Mouse (Mus musculus) gastrocnemius, postnatal 4 days (tissue): Measurements from ENCODE around the gene Ddr2. TPM values are rescaled to one million over a fixed set of nuclear protein-coding genes. Genes with fewer than 3 reads are reported as not detected.
A peak's percentile ranks its signal among the peaks of the same experiment; 100 is the strongest.
"Not testable (repeated sequence)": the region's sequence is repeated elsewhere in the genome, so short reads cannot be mapped to it uniquely, and the experiment has no call there.

ENCODE experiments used
- DNase-seq, 2 experiments: peaks; one replicate each; pipeline ENCODE4 v3.0.0; 2021 to 2022; ENCODE audit warnings: low spot score in 2 of 2, mixed read lengths in 2 of 2
- total RNA-seq, 2 experiments: library from RNA; stranded (reverse); gene quantifications; 2 replicates each; pipeline ENCODE4 v1.2.3; 2021

Ddr2 gene
- total RNA-seq, 2 experiments from 2014 or later, result 60.9 to 61.2 TPM

- DNase-seq, result no peak
Measured at GRCm38 (mm10) chr1:170043753-170044152, 66.8 kb downstream of the Ddr2 start.

DNA sequence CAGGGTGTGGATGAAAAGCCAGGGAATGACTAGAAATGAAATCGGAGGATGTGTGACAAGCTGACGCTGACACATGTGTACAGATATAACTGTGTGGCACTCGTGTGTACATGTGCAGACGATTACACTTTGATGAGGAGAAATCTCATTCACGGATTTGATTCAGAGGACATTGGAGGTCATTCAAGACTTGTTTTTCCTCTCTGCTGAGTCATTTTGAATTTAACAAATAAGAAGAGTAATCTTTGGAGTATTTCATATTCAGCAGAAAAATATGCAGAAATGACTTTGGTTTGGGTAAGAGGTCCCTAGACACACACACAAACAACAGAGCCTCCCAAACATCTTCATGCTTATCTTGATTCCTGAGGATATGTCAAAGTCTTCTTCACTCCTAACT, 67.6 kb downstream of the Ddr2 start:
- no peak for DNase-seq

DNA sequence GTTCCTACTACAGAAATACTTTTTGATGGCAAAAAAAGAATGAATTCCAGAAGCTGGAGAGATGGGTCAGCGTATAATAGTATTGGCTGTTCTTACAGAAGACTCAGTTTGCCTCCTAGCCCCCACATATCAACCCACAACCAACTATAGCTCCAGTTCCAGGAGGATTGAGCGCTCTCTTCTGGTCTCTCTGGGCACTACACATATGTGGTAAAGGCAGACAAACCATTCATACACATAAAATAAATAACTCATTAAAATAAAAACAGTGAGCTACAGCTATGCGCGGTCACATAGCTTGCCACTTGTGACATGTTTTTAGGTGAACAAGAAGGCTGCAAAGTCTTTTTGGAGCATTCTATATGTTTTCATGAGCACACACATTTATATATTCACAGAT, 71.2 kb downstream of the Ddr2 start:
- no peak for DNase-seq

- DNase-seq, result no peak
Measured at GRCm38 (mm10) chr1:170035575-170035974, 75.0 kb downstream of the Ddr2 start.

DNA sequence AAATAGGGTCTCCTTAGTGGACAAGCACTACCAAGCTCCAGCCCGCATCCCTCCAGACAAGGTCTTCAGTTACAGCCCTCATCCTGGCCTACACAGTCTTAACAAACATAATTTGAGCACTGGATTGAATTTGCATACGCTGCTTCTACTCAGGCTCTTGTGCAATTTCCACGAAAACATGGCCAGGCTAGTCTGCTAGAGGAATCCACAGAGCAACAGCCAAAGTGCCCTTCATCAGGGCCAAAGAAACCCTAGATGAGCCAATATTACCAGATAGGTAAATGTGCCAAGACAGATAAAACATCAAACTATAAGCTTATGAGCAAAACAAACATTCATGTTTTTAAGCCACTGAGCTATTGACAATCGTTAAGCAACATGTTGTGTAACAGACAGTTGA, 75.6 kb downstream of the Ddr2 start:
- no peak for DNase-seq

GRCm38 (mm10) chr1:170031656-170032055, 78.9 kb downstream of the Ddr2 start:
- DNase-seq, result no peak

DNA sequence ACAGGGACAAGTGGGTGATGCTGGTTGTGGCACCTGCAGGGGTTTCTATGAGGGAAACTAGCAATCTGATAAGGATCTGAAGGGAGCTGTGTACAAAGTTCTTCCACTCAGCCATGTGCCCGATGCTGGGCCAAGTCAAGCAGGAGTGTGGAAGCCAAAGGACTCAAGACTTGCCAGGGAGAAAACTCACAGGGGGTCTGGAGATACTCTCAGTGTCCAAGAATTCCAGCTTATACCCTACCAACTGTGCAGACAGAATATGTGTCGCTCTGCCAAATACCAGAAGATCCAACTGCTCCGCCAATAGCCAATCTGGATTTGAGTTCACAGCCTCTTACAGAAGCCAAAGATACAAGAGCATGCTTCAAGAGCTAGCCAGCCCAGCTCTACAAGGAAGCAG, 95.8 kb downstream of the Ddr2 start:
- DNase-seq, result no peak

DNA sequence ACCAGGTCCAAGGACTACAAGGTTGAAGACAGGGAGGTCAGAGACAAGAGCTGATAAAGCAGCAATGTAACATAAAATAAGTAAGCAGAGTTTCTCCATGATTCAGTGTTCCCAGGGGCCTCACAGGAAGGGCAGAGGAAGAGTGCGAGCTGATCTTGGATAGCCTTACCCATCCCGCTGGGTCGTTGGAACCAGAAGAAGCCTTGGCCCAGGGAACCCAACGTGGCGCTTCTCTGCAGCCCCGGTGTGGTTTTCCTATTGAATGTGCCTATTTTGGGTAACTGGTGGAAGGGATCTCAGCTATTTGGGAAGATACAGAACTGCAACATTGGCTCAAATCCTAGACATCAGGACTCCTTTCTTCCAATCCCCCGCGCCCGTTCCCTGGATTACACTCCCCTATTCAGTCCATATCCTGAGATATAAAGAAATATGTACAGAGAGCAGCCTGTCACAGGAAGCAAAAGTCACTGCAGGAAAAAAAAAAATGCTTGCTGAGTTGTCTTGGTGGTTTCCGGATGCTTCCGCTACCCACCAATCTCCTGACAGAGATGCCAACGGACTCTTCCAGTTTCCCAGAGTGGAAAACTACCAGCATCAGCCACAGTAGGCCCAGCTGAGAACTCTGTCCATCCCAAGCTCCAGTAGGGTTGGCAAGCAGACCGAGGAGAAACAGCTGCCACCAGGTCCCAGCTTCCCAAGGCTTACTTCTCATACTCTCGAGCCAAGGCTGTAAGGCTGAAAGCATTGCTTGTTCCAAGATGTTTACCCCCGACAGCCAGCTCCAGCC, 99.7 kb downstream of the Ddr2 start:
- peak in 1 of 2 experiments; percentile 28 for DNase-seq

GRCm38 (mm10) chr1:170009296-170009695, 101.3 kb downstream of the Ddr2 start:
- DNase-seq, result no peak

- no peak for DNase-seq
Measured at GRCm38 (mm10) chr1:170008432-170009220, 101.9 kb downstream of the Ddr2 start.

GRCm38 (mm10) chr1:170006516-170006915, 104.0 kb downstream of the Ddr2 start:
- DNase-seq, result peak in 1 of 2 experiments; percentile 31

DNA sequence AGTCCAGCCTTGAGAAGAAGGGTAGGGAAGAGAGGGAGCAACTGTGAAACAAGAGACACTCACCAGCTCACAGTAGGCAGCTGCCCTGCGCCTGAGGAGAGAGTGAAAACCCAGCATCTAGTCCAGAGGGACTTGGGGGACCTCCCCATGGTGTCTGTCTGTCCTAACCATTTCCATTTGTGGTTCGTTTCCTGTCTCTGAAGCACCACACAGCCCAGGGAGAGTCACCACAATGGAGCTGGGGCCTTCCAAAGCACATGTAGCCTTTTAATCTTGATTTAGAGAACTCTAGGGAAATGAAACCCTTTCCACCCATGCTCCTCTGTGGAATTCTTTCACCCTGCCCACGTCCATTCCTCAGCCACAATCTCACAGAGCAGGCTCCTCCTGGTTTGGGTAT, 105.3 kb downstream of the Ddr2 start:
- no peak for DNase-seq

GRCm38 (mm10) chr1:169993901-169994300, 116.7 kb downstream of the Ddr2 start:
- not testable (repeated sequence) for DNase-seq

GRCm38 (mm10) chr1:169986166-169986565, 124.4 kb downstream of the Ddr2 start:
- no peak for DNase-seq

DNA sequence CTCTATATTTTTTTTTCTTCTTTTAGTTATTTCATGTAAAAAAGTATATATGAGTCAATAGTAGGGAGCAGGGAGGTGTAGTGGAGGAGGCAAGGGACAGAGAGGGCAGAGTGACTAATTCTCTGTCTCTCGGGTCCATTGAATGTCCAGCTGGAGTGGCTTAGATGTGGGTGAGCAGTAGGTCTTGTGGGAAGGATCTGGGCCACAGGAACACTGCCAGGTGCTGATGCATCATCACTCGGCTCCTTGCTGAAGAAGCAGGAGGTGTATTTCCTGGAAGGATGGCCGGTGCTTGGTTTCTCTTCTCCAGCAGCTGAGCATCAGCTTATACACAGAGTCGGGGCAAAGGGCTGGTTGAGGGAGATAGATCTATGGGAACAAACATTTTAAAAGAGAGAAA, 132.9 kb downstream of the Ddr2 start:
- DNase-seq, result no peak

DNA sequence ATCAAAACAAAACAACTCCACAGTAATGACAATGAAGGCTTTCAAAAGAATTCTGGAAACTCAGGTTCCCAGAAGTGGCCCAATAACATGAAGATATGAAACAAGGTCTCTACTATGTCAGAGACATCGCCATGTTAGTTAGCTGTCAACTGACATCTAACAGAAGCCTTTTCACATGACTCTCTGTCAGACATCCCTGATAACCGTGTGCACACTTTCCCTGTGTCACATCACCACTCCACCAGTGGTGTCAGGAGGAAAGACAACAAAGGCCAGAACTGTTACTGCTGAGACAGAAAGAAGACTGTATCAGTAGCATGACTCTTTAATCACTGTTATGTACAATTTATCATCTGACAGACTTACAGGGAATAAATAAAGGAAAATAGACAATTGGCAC, 138.6 kb downstream of the Ddr2 start:
- DNase-seq, result no peak

DNA sequence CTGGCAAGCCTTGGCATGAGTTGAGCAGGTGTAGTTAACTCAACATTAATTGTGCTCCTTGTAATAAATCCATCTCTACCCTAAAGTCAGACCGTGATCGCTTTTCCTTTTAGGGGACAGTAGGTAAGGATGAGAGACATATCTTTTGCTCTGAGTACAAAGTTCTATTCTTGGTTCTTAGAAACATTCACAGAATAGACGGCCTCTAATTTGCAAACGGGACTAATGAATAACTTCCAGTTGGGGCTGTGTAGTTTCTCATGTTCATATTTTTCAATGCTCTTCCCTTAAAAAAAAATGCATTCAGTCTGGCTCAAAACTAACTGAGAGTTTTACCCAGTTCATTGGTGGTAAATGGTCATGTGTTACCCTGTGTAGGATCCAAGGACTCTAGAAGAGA, 139.6 kb downstream of the Ddr2 start:
- DNase-seq, result no peak

DNA sequence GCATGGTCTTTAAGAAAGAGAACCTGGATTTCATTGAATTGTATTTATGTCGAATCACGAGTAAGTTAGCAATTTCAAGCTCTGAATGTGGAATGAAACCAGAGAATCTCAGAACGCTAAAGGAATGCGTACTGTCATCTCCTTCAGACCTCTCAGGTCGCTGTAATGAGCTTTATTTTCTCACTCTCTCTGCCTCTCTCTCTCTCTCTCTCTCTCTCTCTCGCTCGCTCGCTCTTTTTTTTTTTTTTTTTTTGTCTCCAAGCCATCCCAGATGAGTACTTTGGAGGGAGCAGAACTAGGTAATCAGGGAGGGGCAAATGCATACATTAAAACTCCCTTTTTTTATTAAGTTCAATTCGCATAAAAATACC, 141.1 kb downstream of the Ddr2 start:
- no peak for DNase-seq

- DNase-seq, result peak; percentile 95 to 99
Measured at GRCm38 (mm10) chr1:169968792-169969515, 141.6 kb downstream of the Ddr2 start, which contains the start of gene Hsd17b7. Hsd17b7 (minus strand) TSS chr1:169969241.

DNA sequence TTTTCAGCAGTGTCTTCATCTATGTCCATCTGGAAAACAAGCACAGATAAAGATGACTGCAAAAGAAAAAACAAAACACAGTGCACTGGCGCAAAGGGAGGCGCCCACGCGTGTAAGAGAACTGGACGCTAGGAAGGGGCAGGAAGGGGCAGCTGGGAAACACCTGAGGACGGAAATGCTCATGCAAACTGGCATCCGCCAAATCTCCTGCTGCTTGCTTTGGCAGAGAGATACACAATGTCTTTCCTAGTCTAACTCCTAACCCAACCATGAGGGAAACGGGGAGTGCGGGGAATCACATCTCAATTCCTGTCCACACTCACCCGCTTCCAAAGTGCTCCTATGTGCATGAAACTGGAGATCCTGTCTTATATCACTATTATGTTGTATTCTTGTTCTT, 157.5 kb downstream of the Ddr2 start:
- DNase-seq, result no peak

DNA sequence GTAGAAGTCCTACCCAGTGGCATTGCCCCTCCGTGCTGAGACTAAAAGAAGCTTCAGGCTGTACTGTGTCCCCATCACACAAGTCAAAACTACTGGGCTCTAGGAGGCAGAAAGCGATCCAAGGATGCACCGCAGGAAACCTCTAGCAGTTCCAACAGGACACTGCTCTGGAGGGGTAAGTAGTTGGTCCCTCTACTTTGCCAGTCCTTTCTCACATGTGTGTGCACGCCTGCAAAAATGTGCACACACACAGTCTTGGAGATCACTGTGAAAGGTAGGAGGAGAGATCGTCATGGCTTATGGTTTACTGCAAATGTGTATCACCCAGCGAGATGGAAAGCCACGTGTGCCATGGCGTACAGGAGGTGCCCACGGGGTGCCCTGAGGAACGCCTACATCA, 157.9 kb downstream of the Ddr2 start:
- DNase-seq, result no peak

DNA sequence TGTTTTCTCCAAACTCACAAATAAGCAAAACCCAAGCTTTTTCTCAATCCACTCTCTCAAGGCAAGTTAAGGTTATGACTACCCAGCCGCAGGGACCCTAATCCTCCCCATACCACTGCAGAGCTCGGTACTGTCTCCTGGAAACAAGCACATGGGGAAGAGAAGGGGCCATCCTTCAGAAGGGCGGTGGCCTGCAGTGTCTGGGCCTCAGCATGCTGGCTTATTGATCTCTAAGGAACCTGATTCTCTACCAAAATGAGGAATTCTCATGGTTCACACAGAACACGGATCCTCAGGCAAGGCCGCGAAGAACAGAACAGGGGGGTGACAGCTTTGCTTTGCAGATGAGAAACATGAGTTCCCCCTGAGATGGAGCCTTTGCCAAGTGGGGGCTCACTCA, 159.0 kb downstream of the Ddr2 start:
- no peak for DNase-seq
